Mouse (Mus musculus) forebrain, embryonic 11.5 days (tissue): Measurements from ENCODE around the gene Rad9a. TPM values are rescaled to one million over a fixed set of nuclear protein-coding genes. Genes with fewer than 3 reads are reported as not detected.

Experiments
- ATAC-seq: fragments of 200-750 bp; cut with Nextera tagmentation; replicated peaks from 2 replicates; pipeline ENCODE4 v1.8.0; 2017; ENCODE audit warnings: moderate TSS enrichment; ENCODE audit not compliant: low FRiP score
- DNase-seq: peaks from one replicate; pipeline ENCODE4 v3.0.0-alpha.2; 2017; ENCODE audit warnings: low spot score
- H3K27ac ChIP-seq: fragments of 300-500 bp; sonication (generic); 2 replicates; pipeline ENCODE4 v1.5.1; 2014; ENCODE audit warnings: low read depth, low read length
- H3K27me3 ChIP-seq: fragments of 300-500 bp; sonication (generic); 2 replicates; pipeline ENCODE4 v1.6.1; 2014; ENCODE audit warnings: mild to moderate bottlenecking, low read length, mixed read lengths; ENCODE audit not compliant: control insufficient read depth, insufficient read depth
- H3K36me3 ChIP-seq: fragments of 300-500 bp; sonication (generic); 2 replicates; pipeline ENCODE4 v1.6.1; 2014; ENCODE audit warnings: mild to moderate bottlenecking, low read length, moderate library complexity, mixed read lengths; ENCODE audit not compliant: control insufficient read depth, insufficient read depth
- H3K4me1 ChIP-seq: fragments of 300-500 bp; sonication (generic); replicated peaks from 2 replicates; pipeline ENCODE4 v1.6.1; 2014; ENCODE audit warnings: low read length, mixed read lengths; ENCODE audit not compliant: control insufficient read depth, insufficient read depth
- H3K4me2 ChIP-seq: fragments of 300-500 bp; sonication (generic); 2 replicates; pipeline ENCODE4 v1.6.1; 2014; ENCODE audit warnings: low read depth, mild to moderate bottlenecking, low read length, moderate library complexity, mixed read lengths; ENCODE audit not compliant: severe bottlenecking
- H3K4me3 ChIP-seq: fragments of 300-500 bp; sonication (generic); 2 replicates; pipeline ENCODE4 v1.5.1; 2014; ENCODE audit warnings: low read depth, low read length
- H3K9ac ChIP-seq: fragments of 300-500 bp; sonication (generic); 2 replicates; pipeline ENCODE4 v1.6.1; 2014; ENCODE audit warnings: low read length
- H3K9me3 ChIP-seq: fragments of 300-500 bp; sonication (generic); 2 replicates; pipeline ENCODE4 v1.6.1; 2016; ENCODE audit warnings: low read length, mixed read lengths; ENCODE audit not compliant: control insufficient read depth
- whole genome bisulfite sequencing: fragments of 180-500 bp; shearing (Covaris S2); extraction: QIAGEN DNeasy Blood & Tissue Kit; methylation state at CpG from one replicate; pipeline ENCODE4 v1.1.7; 2014; 5-methylcytosine and 5-hydroxymethylcytosine counted together
- polyA plus RNA-seq: library from polyadenylated mRNA; unstranded; fragments of >200 nt; fragmentation: Nextera tagmentation; extraction: Ambion mirVana; gene quantifications from 2 replicates; pipeline ENCODE4 v1.2.1, GENCODE M21; 2014

Rad9a gene
- polyA plus RNA-seq, 1 experiment from 2014 or later: 49.9 TPM

DNA sequence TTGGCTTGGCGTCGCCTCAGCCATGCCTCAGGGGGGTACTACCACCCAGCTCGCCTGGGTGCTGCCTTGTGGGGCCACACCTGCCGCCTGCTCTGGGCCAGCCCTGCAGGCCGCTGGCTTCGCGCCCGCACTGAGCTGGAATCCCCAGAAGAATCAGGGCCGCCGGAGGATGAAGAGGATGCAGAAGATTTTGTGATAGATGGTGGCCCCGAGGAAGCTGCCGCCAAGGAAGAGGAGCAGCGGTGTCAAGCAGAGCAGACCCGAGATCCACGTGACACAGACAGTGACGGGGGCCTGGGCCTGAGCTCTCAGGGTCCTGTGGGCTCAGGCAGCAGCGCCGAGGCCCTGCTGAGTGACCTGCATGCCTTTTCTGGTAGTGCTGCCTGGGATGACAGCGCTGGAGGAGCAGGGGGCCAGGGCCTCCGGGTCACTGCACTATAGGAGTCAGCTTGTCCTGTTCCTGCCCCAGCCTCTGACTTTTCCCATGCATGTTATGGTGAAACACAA lies 45.3 kb downstream of the Rad9a start:
- Histone ChIP-seq H3K9me3 (no peaks in the 10 kb centered on the region), H3K36me3 (peaks cover 2% of the 10 kb centered on the region; the same call in 1 of the 2 replicates), H3K4me3 (no peak overlapping the region), H3K4me1 (0 out of 2 replicates have a peak, but pooled peaks cover 4% of the 10 kb centered on the region), H3K27ac (no peak overlapping the region), H3K4me2 (no peak overlapping the region), H3K27me3 (no peaks in the 10 kb centered on the region), H3K9ac (no peak overlapping the region)
- ATAC-seq: no peak
- 72% methylated on average over 20 of the region's 20 CpGs for WGBS
- DNase-seq: no peak

DNA sequence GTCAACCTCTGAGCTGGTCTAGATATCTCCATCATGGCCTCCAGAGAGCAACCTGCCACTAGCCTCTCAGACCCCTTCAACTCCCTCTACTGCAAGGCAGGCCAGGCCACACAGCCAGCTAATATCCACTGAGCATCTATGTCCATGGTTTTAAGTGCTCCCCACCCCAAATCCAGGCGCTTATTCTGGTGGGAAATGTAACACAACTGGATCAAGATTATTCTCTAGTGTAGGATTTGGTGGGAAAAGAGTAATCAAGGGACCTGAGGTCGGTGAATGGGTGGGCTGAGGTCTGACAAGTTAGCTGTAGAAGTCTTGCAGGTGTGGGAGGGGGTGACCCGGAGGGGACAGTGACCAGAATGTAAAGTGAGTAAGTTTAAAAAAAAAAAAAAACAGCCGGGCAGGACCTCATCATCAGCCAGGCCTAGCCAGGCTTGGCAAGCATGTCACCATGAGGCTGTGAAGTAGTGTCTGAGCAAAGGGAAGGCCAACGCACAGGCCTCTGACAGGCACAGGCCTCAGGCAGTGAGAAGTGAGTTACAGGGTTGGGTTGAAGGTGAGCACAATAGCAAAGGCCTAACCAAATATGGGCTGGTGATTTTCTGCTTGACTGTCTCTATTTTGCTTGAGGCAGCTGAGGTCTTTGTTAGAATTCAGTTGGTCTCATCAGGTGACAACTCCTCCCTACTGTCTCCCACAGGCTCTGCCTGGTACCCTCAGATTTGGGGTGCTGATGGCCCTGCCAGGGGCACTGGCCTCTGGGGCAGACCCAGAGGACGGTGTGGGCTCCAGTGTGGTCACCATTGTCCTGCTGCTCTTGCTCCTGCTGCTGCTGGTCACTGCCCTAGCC lies 46.0 kb downstream of the Rad9a start:
- no peaks in the 10 kb centered on the region for H3K9me3 ChIP-seq
- H3K4me3 ChIP-seq: no peak overlapping the region
- no peak overlapping the region for H3K4me2 ChIP-seq
- H3K36me3 ChIP-seq: peaks cover 2% of the 10 kb centered on the region; the same call in 1 of the 2 replicates
- DNase-seq (no peak), ATAC-seq (no peak)
- H3K4me1 ChIP-seq: 0 out of 2 replicates have a peak, but pooled peaks cover 4% of the 10 kb centered on the region
- H3K9ac ChIP-seq: no peak overlapping the region
- no peaks in the 10 kb centered on the region for H3K27me3 ChIP-seq
- no peak overlapping the region for H3K27ac ChIP-seq
- 74% methylated on average over 6 of the region's 6 CpGs for WGBS

DNA sequence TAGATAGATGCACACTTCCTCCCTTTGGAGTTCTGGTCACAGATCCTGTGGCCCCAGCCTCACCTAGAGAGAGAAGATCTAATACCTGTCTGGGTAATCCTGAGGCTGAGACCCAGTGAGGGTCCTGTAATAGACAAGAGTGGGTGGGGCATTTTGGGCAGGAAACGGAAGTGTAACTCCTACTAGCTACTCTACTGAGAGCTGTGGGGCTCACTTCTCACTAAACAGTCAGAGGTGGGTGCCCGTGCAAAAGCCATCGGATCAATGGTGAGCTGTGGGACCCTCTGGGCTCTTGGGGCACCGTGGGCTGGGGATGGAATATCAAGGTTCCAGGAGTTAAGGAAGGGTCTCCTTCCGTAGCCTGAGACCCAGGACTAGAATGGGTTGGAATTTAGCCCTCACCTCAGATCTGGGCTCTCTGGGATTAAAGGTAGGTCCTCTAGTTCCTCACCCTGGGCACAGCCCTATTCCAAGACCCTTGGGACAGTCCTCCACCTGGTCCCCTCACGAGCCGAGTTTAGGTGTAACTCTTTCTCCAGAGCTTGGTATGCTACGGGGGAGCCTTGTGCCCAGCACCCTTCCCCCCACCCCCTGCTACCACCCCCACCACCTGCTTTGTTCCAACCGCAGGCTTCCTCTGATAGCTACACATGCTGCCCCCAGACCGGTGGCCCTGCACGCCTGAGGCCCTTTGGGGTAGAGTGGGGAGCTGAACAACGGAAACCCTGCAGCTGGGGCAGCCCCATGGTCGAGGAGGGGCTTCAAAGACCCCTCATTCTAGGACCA lies 46.8 kb downstream of the Rad9a start:
- Histone ChIP-seq H3K27ac (no peak overlapping the region), H3K27me3 (no peaks in the 10 kb centered on the region), H3K9me3 (no peaks in the 10 kb centered on the region), H3K9ac (no peak overlapping the region), H3K36me3 (peaks cover 2% of the 10 kb centered on the region; the same call in 1 of the 2 replicates), H3K4me3 (no peak overlapping the region), H3K4me1 (0 out of 2 replicates have a peak, but pooled peaks cover 4% of the 10 kb centered on the region), H3K4me2 (no peak overlapping the region)
- 81% methylated on average over 13 of the region's 13 CpGs for WGBS
- DNase-seq: no peak
- no peak for ATAC-seq

DNA sequence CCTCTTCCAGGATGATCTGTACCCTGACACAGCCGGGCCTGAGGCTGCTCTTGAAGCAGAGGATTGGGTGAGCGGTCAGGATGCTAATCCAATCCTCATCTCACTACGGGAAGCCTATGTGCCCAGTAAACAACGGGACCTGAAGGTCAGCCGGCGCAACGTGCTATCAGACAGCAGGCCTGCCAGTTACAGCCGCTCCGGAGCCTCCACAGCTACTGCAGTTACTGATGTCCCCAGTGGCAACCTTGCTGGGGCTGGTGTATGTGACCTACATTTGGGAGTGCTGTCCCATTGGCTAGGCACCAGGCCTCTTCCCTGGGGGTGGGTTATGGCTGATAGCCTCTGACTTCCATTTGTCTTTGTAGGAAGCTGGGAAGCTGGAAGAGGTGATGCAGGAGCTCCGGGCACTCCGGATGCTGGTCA lies 48.2 kb downstream of the Rad9a start, which contains the start of gene Ptprcap:
TSS of gene Ptprcap (plus strand) at position 373 of the 423 bp plus-strand sequence.
- no peak for ATAC-seq
- Histone ChIP-seq H3K36me3 (peaks cover under 1% of the 10 kb centered on the region; the same call in 1 of the 2 replicates), H3K9ac (no peak within 1 kb of the TSS), H3K4me3 (no peak within 1 kb of the TSS), H3K27me3 (no peaks in the 10 kb centered on the region), H3K27ac (no peak within 1 kb of the TSS), H3K9me3 (no peaks in the 10 kb centered on the region), H3K4me2 (no peak within 1 kb of the TSS), H3K4me1 (peaks cover 8% of the 10 kb centered on the region)
- no peak for DNase-seq
- 81% methylated on average over 11 of the region's 11 CpGs for WGBS

DNA sequence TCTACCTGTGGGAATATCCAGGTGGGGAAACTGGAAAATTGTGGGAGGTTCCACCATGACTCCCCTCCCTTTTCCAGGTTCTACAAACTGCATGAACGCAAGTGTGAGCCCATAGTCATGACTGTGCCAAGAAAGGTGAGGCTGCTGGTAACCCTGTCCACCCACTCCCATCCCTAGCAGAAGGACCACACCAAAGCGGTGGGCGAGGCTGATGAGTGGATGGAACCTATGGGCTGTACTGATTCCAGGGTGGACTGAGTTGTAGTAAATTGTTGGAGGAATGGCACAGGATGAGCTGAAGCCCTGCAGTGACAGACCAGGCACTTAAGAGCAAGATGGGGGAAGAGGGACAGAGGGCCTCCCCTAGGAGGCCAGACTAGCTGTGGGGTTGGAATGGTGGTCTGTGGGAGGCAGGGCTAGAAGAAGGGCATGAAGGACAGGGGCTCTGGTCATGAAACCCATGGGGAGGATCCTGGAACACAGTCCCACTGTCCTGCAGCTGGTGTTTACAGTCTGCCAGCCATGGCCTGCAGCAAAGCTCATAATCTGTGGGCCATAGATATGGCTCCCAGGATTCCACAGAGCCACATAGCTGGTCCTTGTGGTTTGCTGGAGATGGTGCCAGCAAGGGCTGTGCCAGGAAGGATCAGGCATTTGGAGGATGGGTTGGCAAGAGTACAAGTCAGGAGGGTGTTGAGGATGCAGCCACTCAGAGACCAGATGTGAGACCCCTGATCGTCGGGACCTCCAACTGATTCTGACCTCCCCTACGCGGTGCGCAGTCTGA lies 48.8 kb downstream of the Rad9a start:
- H3K4me2 ChIP-seq: no peak overlapping the region
- no peaks in the 10 kb centered on the region for H3K27me3 ChIP-seq
- H3K9ac ChIP-seq: no peak overlapping the region
- 93% methylated on average over 8 of the region's 8 CpGs for WGBS
- H3K36me3 ChIP-seq: no peaks in the 10 kb centered on the region
- no peaks in the 10 kb centered on the region for H3K9me3 ChIP-seq
- H3K27ac ChIP-seq: no peak overlapping the region
- no peak overlapping the region for H3K4me3 ChIP-seq
- H3K4me1 ChIP-seq: peaks cover 10% of the 10 kb centered on the region
- DNase-seq (no peak), ATAC-seq (no peak)

DNA sequence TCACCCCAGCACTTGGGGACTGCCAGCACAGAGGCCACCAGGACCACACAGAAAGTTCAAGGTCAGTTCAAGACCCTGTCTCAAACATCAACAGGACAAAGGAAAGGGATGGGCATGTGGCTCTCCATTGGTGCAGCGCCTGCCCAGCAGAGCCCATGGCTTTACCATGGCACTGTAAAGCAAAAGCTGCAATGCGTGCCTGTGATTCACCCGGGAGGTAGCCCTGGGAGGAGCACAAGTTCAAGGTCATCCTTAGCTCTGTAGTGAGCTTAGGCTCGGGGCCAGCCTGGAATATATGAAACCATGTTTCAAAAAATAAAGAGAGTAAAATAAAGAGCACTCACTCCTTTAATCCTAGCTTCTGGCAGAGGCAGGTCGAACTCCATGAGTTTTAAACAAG lies 49.6 kb downstream of the Rad9a start:
- Histone ChIP-seq H3K9me3 (no peaks in the 10 kb centered on the region), H3K4me2 (no peak overlapping the region), H3K9ac (no peak overlapping the region), H3K27ac (no peak overlapping the region), H3K4me3 (no peak overlapping the region), H3K4me1 (peaks cover 11% of the 10 kb centered on the region), H3K36me3 (no peaks in the 10 kb centered on the region), H3K27me3 (no peaks in the 10 kb centered on the region)
- DNase-seq (no peak), ATAC-seq (no peak)
- 89% methylated on average over 5 of the region's 5 CpGs for WGBS

DNA sequence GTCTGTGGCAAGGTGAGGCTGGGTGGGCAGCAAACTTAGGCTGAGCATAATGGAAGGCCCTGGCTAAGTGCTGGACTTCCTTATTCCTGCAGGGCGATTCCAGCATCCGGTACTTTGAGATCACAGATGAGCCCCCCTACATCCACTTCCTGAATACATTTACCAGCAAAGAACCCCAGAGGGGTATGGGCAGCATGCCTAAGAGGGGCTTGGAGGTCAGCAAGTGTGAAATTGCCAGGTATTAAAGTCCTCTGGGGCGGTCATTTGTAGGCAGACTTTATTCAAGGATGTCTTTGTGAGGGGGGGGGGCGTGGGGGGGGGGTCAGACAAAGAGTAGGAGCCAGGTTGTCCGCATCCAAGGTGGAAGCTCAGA lies 50.0 kb downstream of the Rad9a start:
- Histone ChIP-seq H3K27ac (no peak overlapping the region), H3K4me3 (no peak overlapping the region), H3K4me1 (peaks cover 11% of the 10 kb centered on the region), H3K4me2 (no peak overlapping the region), H3K9me3 (no peaks in the 10 kb centered on the region), H3K9ac (no peak overlapping the region), H3K27me3 (no peaks in the 10 kb centered on the region), H3K36me3 (no peaks in the 10 kb centered on the region)
- DNase-seq (no peak), ATAC-seq (no peak)
- 69% methylated on average over 5 of the region's 5 CpGs for WGBS
